Mouse (Mus musculus): Measurements from ENCODE around the gene Plxnc1.

Plxnc1 gene

GRCm38 (mm10) chr10:94920526-94920925 lies 24.1 kb downstream of the Plxnc1 start:
- no peak for DNase-seq (ENCODE audit: low read depth, low spot score)

- DNase-seq (ENCODE audit: low read depth, low spot score), result no peak
Measured at GRCm38 (mm10) chr10:94919960-94920359, 24.7 kb downstream of the Plxnc1 start.

- DNase-seq (ENCODE audit: low read depth, low spot score), result no peak
Measured at GRCm38 (mm10) chr10:94919552-94919951, 25.1 kb downstream of the Plxnc1 start.

GRCm38 (mm10) chr10:94918618-94919017 lies 26.0 kb downstream of the Plxnc1 start:
- no peak for DNase-seq (ENCODE audit: low read depth, low spot score)

- no peak for DNase-seq (ENCODE audit: low read depth, low spot score)
Measured at GRCm38 (mm10) chr10:94917990-94918389, 26.6 kb downstream of the Plxnc1 start.

GRCm38 (mm10) chr10:94917354-94917753 lies 27.3 kb downstream of the Plxnc1 start:
- DNase-seq (ENCODE audit: low read depth, low spot score), result no peak

- DNase-seq (ENCODE audit: low read depth, low spot score), result no peak
Measured at GRCm38 (mm10) chr10:94916610-94917009, 28.0 kb downstream of the Plxnc1 start.

GRCm38 (mm10) chr10:94915746-94916145 lies 28.9 kb downstream of the Plxnc1 start:
- no peak for DNase-seq (ENCODE audit: low read depth, low spot score)

GRCm38 (mm10) chr10:94914081-94914480 lies 30.6 kb downstream of the Plxnc1 start:
- no peak for DNase-seq (ENCODE audit: low read depth, low spot score)

- no peak for DNase-seq (ENCODE audit: low read depth, low spot score)
Measured at GRCm38 (mm10) chr10:94913336-94913739, 31.3 kb downstream of the Plxnc1 start.

GRCm38 (mm10) chr10:94912551-94912950 lies 32.1 kb downstream of the Plxnc1 start:
- DNase-seq (ENCODE audit: low read depth, low spot score), result no peak

- DNase-seq (ENCODE audit: low read depth, low spot score), result no peak
Measured at GRCm38 (mm10) chr10:94911102-94911501, 33.5 kb downstream of the Plxnc1 start.

- no peak for DNase-seq (ENCODE audit: low read depth, low spot score)
Measured at GRCm38 (mm10) chr10:94910570-94910969, 34.1 kb downstream of the Plxnc1 start.

GRCm38 (mm10) chr10:94909789-94910188 lies 34.8 kb downstream of the Plxnc1 start:
- no peak for DNase-seq (ENCODE audit: low read depth, low spot score)

GRCm38 (mm10) chr10:94908976-94909717 lies 35.5 kb downstream of the Plxnc1 start:
- DNase-seq (ENCODE audit: low read depth, low spot score), result no peak

- DNase-seq (ENCODE audit: low read depth, low spot score), result peak; percentile 88
Measured at GRCm38 (mm10) chr10:94905689-94906473, 38.8 kb downstream of the Plxnc1 start.

GRCm38 (mm10) chr10:94905219-94905618 lies 39.4 kb downstream of the Plxnc1 start:
- peak; percentile 49 for DNase-seq (ENCODE audit: low read depth, low spot score)

GRCm38 (mm10) chr10:94896950-94897349 lies 47.7 kb downstream of the Plxnc1 start:
- no peak for DNase-seq (ENCODE audit: low read depth, low spot score)

- DNase-seq (ENCODE audit: low read depth, low spot score), result no peak
Measured at GRCm38 (mm10) chr10:94896311-94896710, 48.3 kb downstream of the Plxnc1 start.

GRCm38 (mm10) chr10:94895876-94896275 lies 48.8 kb downstream of the Plxnc1 start:
- DNase-seq (ENCODE audit: low read depth, low spot score), result no peak

GRCm38 (mm10) chr10:94889735-94890134 lies 54.9 kb downstream of the Plxnc1 start:
- no peak for DNase-seq (ENCODE audit: low read depth, low spot score)

GRCm38 (mm10) chr10:94883216-94883615 lies 61.4 kb downstream of the Plxnc1 start:
- DNase-seq (ENCODE audit: low read depth, low spot score), result no peak

GRCm38 (mm10) chr10:94871506-94871905 lies 73.1 kb downstream of the Plxnc1 start:
- DNase-seq (ENCODE audit: low read depth, low spot score), result no peak

All from brain, embryonic 18.5 days (tissue).